Mouse (Mus musculus): Measurements from ENCODE around the gene Pld6. TPM values are rescaled to one million over a fixed set of nuclear protein-coding genes. Genes with fewer than 3 reads are reported as not detected.

Pld6 gene
- total and polyA plus RNA-seq, 3 experiments: not detected

GRCm38 (mm10) chr11:59782091-59782590 is 5.3 kb downstream of the Pld6 start:
- in situ Hi-C loops (cut with MboI; ENCODE audit: low pct_ligation_motif_present, low pct_unique_long_range_greater_than_20kb, low sequenced_read_pairs): no loop called here
- no peak overlapping the region for H3K4me3 ChIP-seq (replicated peaks in 1 of 3; ENCODE audit: low read depth in 2 of 3, low read length in 2 of 3, poor library complexity in 1 of 3)
- no peaks in the 10 kb centered on the region for H3K27me3 ChIP-seq (replicated peaks)
- DNase-seq (ENCODE audit: extremely low read depth): no peak
- H3K36me3 ChIP-seq (replicated peaks in 1 of 2; ENCODE audit: control insufficient read depth in 1 of 2, insufficient read depth in 1 of 2, low read length in 1 of 2): peaks cover 0 to 12% of the 10 kb centered on the region in 2 experiments
- no peak overlapping the region for H3K27ac ChIP-seq (ENCODE audit: insufficient read depth, low read depth)
- no peaks in the 10 kb centered on the region for H3K9me3 ChIP-seq (replicated peaks; ENCODE audit: low read length)
- peaks cover 3 to 6% of the 10 kb centered on the region in 2 experiments for H3K4me1 ChIP-seq (ENCODE audit: control insufficient read depth in 1 of 2, insufficient read depth in 2 of 2)
- dilution Hi-C loops (cut with MboI; ENCODE audit: extremely low pct_ligation_motif_present, extremely low pct_unique_long_range_greater_than_20kb, low sequenced_read_pairs): loop anchor here (25.0 kb wide), 1 partner anchor 170 kb away; no protein-coding TSS in a partner anchor
- no peak overlapping the region for H3K4me2 ChIP-seq (ENCODE audit: insufficient read depth, low read depth, poor library complexity, severe bottlenecking)
- no peaks in the 10 kb centered on the region for H3K79me2 ChIP-seq (replicated peaks; ENCODE audit: control insufficient read depth, extremely low read depth, insufficient read depth, poor library complexity, severe bottlenecking)
- TF ChIP-seq ZC3H11A (IDR thresholded peaks at IDR 0.05; ENCODE audit: low read depth, low read length): no peak
- no peak for TF ChIP-seq RAD21 (IDR thresholded peaks at IDR 0.05; ENCODE audit: low read depth, low read length)
- no peak for TF ChIP-seq MAX (IDR thresholded peaks at IDR 0.05; ENCODE audit: low read length)
- TF ChIP-seq CTCF (conservative IDR thresholded peaks at IDR 0.05 in 1 of 2, IDR thresholded peaks at IDR 0.05 in 1 of 2; ENCODE audit: low read depth in 2 of 2, low read length in 2 of 2): no peak
- TF ChIP-seq PAX5 (IDR thresholded peaks at IDR 0.05; ENCODE audit: low read length): no peak
- no peak for TF ChIP-seq KAT2A (IDR thresholded peaks at IDR 0.05; ENCODE audit: insufficient replicate concordance, low read length)
- TF ChIP-seq MAZ (IDR thresholded peaks at IDR 0.05; ENCODE audit: low read depth, low read length): no peak
- no peak for TF ChIP-seq MAFK (IDR thresholded peaks at IDR 0.05; ENCODE audit: insufficient replicate concordance, low read length)
- no peak for TF ChIP-seq EP300 (IDR thresholded peaks at IDR 0.05; ENCODE audit: low read length)
- no peak for TF ChIP-seq RCOR1 (conservative IDR thresholded peaks at IDR 0.05; ENCODE audit: low read depth, low read length)
- TF ChIP-seq MYC (IDR thresholded peaks at IDR 0.05; ENCODE audit: low read depth, low read length): no peak
- TF ChIP-seq TBP (conservative IDR thresholded peaks at IDR 0.05; ENCODE audit: low read depth, low read length): no peak
- no peak for TF ChIP-seq MEF2A (IDR thresholded peaks at IDR 0.05; ENCODE audit: borderline replicate concordance, low read depth, low read length)
- no peak for TF ChIP-seq ZMIZ1 (IDR thresholded peaks at IDR 0.05; ENCODE audit: low read depth, low read length)
- no peak for TF ChIP-seq SMC3 (IDR thresholded peaks at IDR 0.05; ENCODE audit: low read depth, low read length)
- H3K9ac ChIP-seq (ENCODE audit: insufficient read depth, low read depth): no peak overlapping the region

- no peaks in the 10 kb centered on the region for H3K27me3 ChIP-seq (replicated peaks)
- H3K27ac ChIP-seq (ENCODE audit: insufficient read depth, low read depth): no peak overlapping the region
- H3K4me1 ChIP-seq (ENCODE audit: control insufficient read depth in 1 of 2, insufficient read depth in 2 of 2): peaks cover 0 to 6% of the 10 kb centered on the region in 2 experiments; a peak in 2 of 4 replicates
- no peak for TF ChIP-seq MYC (IDR thresholded peaks at IDR 0.05; ENCODE audit: low read depth, low read length)
- TF ChIP-seq CHD2 (IDR thresholded peaks at IDR 0.05; ENCODE audit: low read length): no peak
- no peak for TF ChIP-seq NELFE (IDR thresholded peaks at IDR 0.05; ENCODE audit: low read depth, low read length)
- TF ChIP-seq BHLHE40 (IDR thresholded peaks at IDR 0.05; ENCODE audit: low read depth, low read length): no peak
- no peak for TF ChIP-seq E2F4 (IDR thresholded peaks at IDR 0.05; ENCODE audit: insufficient replicate concordance, low read depth, low read length)
- no peak for TF ChIP-seq ZNF384 (IDR thresholded peaks at IDR 0.05; ENCODE audit: low read depth, low read length)
- TF ChIP-seq MXI1 (IDR thresholded peaks at IDR 0.05; ENCODE audit: low read depth, low read length): no peak
- TF ChIP-seq MAZ (IDR thresholded peaks at IDR 0.05; ENCODE audit: low read depth, low read length): no peak
- TF ChIP-seq GABPA (IDR thresholded peaks at IDR 0.05; ENCODE audit: insufficient replicate concordance, low read depth, low read length): no peak
- no peak for TF ChIP-seq NRF1 (IDR thresholded peaks at IDR 0.05; ENCODE audit: low read depth, low read length)
- in situ Hi-C loops (cut with MboI; ENCODE audit: low pct_ligation_motif_present, low pct_unique_long_range_greater_than_20kb, low sequenced_read_pairs): no loop called here
- dilution Hi-C loops (cut with MboI; ENCODE audit: extremely low pct_ligation_motif_present, extremely low pct_unique_long_range_greater_than_20kb, low sequenced_read_pairs): loop anchor here (25.0 kb wide), 1 partner anchor 168 kb away; no protein-coding TSS in a partner anchor
- peaks cover 0 to 31% of the 10 kb centered on the region in 2 experiments for H3K36me3 ChIP-seq (replicated peaks in 1 of 2; ENCODE audit: control insufficient read depth in 1 of 2, insufficient read depth in 1 of 2, low read length in 1 of 2)
- no peaks in the 10 kb centered on the region for H3K9me3 ChIP-seq (replicated peaks; ENCODE audit: low read length)
- H3K4me2 ChIP-seq (ENCODE audit: insufficient read depth, low read depth, poor library complexity, severe bottlenecking): no peak overlapping the region
- no peak overlapping the region for H3K9ac ChIP-seq (ENCODE audit: insufficient read depth, low read depth)
- H3K79me2 ChIP-seq (replicated peaks; ENCODE audit: control insufficient read depth, extremely low read depth, insufficient read depth, poor library complexity, severe bottlenecking): no peaks in the 10 kb centered on the region
- no peak for DNase-seq (ENCODE audit: extremely low read depth)
- no peak overlapping the region for H3K4me3 ChIP-seq (replicated peaks in 1 of 3; ENCODE audit: low read depth in 2 of 3, low read length in 2 of 3, poor library complexity in 1 of 3)
Observed at GRCm38 (mm10) chr11:59780241-59780640, 7.2 kb downstream of the Pld6 start.
